Comparison of ENCODE assay signal across 23 mouse cellular contexts in genomic region chr14:79441441-79441840, GRCm38 (mm10). TPM values are rescaled to one million over a fixed set of nuclear protein-coding genes. Genes with fewer than 3 reads are reported as not detected.
DNase-seq lines count a peak whose midpoint lies in the region; ATAC-seq and TF ChIP-seq lines count a peak whose summit lies in the region.
"Had no signal": no experiment of that assay in that cellular context is flagged by ENCODE, and none has a peak within 500 bp of the region (broad histone marks: within the 10 kb centered on the region; RNA-seq: fewer than 3 reads in every experiment).

No protein-coding gene starts in this region.

- DNase-seq in liver, postnatal 0 days, result no peak
- DNase-seq in liver, embryonic 11.5 days (ENCODE audit: low spot score), result no peak
- DNase-seq in thymus, postnatal 25 days, result no peak
- no peak for DNase-seq in gastrocnemius, postnatal 10 days
- DNase-seq: adrenal gland, adult 8-10 months; cerebellum, adult 2 months; cerebellum, postnatal 25 days; gastrocnemius, adult 2 months; kidney, postnatal 4 days; liver, embryonic 13.5 days; right cerebral cortex, postnatal 14 days; spleen, adult 18-20 months; thymus, postnatal 36 days had no signal

- ATAC-seq in liver, postnatal 0 days, result 0 out of 2 replicates have a peak, but pooled peaks have one; percentile 43
- ATAC-seq in liver, embryonic 11.5 days (replicated peaks; ENCODE audit: low FRiP score), result no peak
- ATAC-seq in hematopoietic stem cell, adult 5-6 weeks (replicated peaks in 1 of 2; ENCODE audit: insufficient read depth in 1 of 2, low FRiP score in 2 of 2, low TSS enrichment in 1 of 2, low read depth in 1 of 2, poor library complexity in 2 of 2, severe bottlenecking in 2 of 2), result peak; percentile 53 to 82; a peak in 2 of 4 replicates
- peak; percentile 94 for ATAC-seq in monocyte, adult 5-6 weeks (replicated peaks; ENCODE audit: insufficient number of reproducible peaks, low FRiP score, low TSS enrichment, poor library complexity, severe bottlenecking)
- ATAC-seq: activated CD4-positive, CD25-positive, alpha-beta regulatory T cell, adult 4 months; forebrain, embryonic 13.5 days; intestine, postnatal 0 days had no signal

- peak overlapping the region; percentile 66 for H3K27ac ChIP-seq in liver, postnatal 0 days (ENCODE audit: low read depth)
- H3K27ac ChIP-seq in liver, embryonic 11.5 days (ENCODE audit: low read depth, low read length), result no peak overlapping the region
- peak overlapping the region; percentile 70; the same call in 1 of the 2 replicates for H3K27ac ChIP-seq in bone marrow, adult 2 months (ENCODE audit: control insufficient read depth, insufficient read depth, low read depth, low read length, poor library complexity)
- H3K27ac ChIP-seq: forebrain, embryonic 13.5 days; gastrocnemius, adult 2 months; hindbrain, embryonic 12.5 days; limb, embryonic 10.5 days; liver, embryonic 13.5 days; midbrain, embryonic 12.5 days had no signal

- H3K4me3 ChIP-seq in liver, postnatal 0 days (ENCODE audit: low read depth, low read length), result no peak overlapping the region
- H3K4me3 ChIP-seq in liver, embryonic 11.5 days (ENCODE audit: low read depth, low read length), result no peak overlapping the region
- H3K4me3 ChIP-seq in bone marrow, adult 2 months (replicated peaks; ENCODE audit: control insufficient read depth, low read depth, low read length), result no peak overlapping the region
- H3K4me3 ChIP-seq: forebrain, embryonic 13.5 days; gastrocnemius, adult 2 months; hindbrain, embryonic 12.5 days; limb, embryonic 10.5 days; liver, embryonic 13.5 days; midbrain, embryonic 12.5 days had no signal

- no peak for TF ChIP-seq POLR2A in bone marrow, adult 2 months (IDR thresholded peaks at IDR 0.05; ENCODE audit: borderline replicate concordance, control insufficient read depth, low read depth, low read length)

- 34% methylated on average over 5 of the region's 5 CpGs for WGBS in liver, postnatal 0 days (ENCODE audit: insufficient replicate concordance)
- WGBS in liver, embryonic 11.5 days, result 57% methylated on average over 5 of the region's 5 CpGs
- 14% methylated on average over 5 of the region's 5 CpGs for WGBS in bone marrow, adult 2 months

- no peak for TF ChIP-seq CTCF in liver, postnatal 0 days (IDR thresholded peaks at IDR 0.05; ENCODE audit: low read depth)
- no peak for TF ChIP-seq CTCF in bone marrow, adult 2 months (IDR thresholded peaks at IDR 0.05; ENCODE audit: control insufficient read depth, insufficient read depth, low read length)

- no peaks in the 10 kb centered on the region for H3K36me3 ChIP-seq in liver, postnatal 0 days (replicated peaks; ENCODE audit: insufficient read depth, low read length)
- H3K36me3 ChIP-seq in liver, embryonic 11.5 days (ENCODE audit: control insufficient read depth, insufficient read depth, low read length), result no peaks in the 10 kb centered on the region
- H3K36me3 ChIP-seq: hindbrain, embryonic 12.5 days; limb, embryonic 10.5 days; liver, embryonic 13.5 days; midbrain, embryonic 12.5 days had no signal

- H3K4me1 ChIP-seq in liver, postnatal 0 days (ENCODE audit: insufficient read depth), result no peaks in the 10 kb centered on the region
- no peaks in the 10 kb centered on the region for H3K4me1 ChIP-seq in liver, embryonic 11.5 days (replicated peaks; ENCODE audit: control insufficient read depth, insufficient read depth, low read length)
- peaks cover 11% of the 10 kb centered on the region for H3K4me1 ChIP-seq in bone marrow, adult 2 months (ENCODE audit: control insufficient read depth, insufficient read depth, low read length)
- H3K4me1 ChIP-seq: limb, embryonic 10.5 days; liver, embryonic 13.5 days had no signal

- no peak overlapping the region for H3K4me2 ChIP-seq in liver, postnatal 0 days (ENCODE audit: low read depth, low read length)
- H3K4me2 ChIP-seq in liver, embryonic 11.5 days, result no peak overlapping the region
- H3K4me2 ChIP-seq: forebrain, embryonic 13.5 days; heart, embryonic 11.5 days; hindbrain, embryonic 12.5 days; liver, embryonic 13.5 days; midbrain, embryonic 12.5 days had no signal

- no peaks in the 10 kb centered on the region for H3K27me3 ChIP-seq in liver, postnatal 0 days (ENCODE audit: insufficient read depth, low read length)
- no peaks in the 10 kb centered on the region for H3K27me3 ChIP-seq in liver, embryonic 11.5 days (replicated peaks; ENCODE audit: control insufficient read depth, insufficient read depth, low read length)
- H3K27me3 ChIP-seq: forebrain, embryonic 13.5 days; hindbrain, embryonic 12.5 days; liver, embryonic 13.5 days had no signal

- no peak overlapping the region for H3K9ac ChIP-seq in liver, postnatal 0 days (replicated peaks)
- H3K9ac ChIP-seq in liver, embryonic 11.5 days (ENCODE audit: low read depth, low read length), result no peak overlapping the region
- H3K9ac ChIP-seq: forebrain, embryonic 13.5 days; hindbrain, embryonic 12.5 days; liver, embryonic 13.5 days; midbrain, embryonic 12.5 days had no signal

- H3K9me3 ChIP-seq in liver, postnatal 0 days (ENCODE audit: low read length), result peaks cover 4% of the 10 kb centered on the region; the same call in 1 of the 2 replicates
- no peaks in the 10 kb centered on the region for H3K9me3 ChIP-seq in liver, embryonic 11.5 days (ENCODE audit: control insufficient read depth, low read length)
- H3K9me3 ChIP-seq: limb, embryonic 10.5 days; liver, embryonic 13.5 days; midbrain, embryonic 12.5 days had no signal

- TF ChIP-seq EP300 in liver, postnatal 0 days (IDR thresholded peaks at IDR 0.05; ENCODE audit: low read depth), result peak; percentile 32; the same call in 1 of the 2 replicates

RNA-seq across cellular contexts. Expression of gene Kbtbd6, which starts 10.2 kb away (rescaled TPM):
- polyA plus RNA-seq in liver, postnatal 0 days (2015; fragmentation: Nextera tagmentation; extraction: Ambion mirVana), result 1.8 and 2.4 TPM in 2 replicates
- 4.1 and 4.3 TPM in 2 replicates for polyA plus RNA-seq in liver, embryonic 11.5 days (2014; fragmentation: Nextera tagmentation; extraction: Ambion mirVana)
- polyA plus RNA-seq in bone marrow, adult 2 months (2011; ENCODE audit: insufficient read depth, insufficient read length, low replicate concordance, missing spikeins), result 3.2 and 5.3 TPM in 2 replicates
- 3.5 and 3.6 TPM in 2 replicates for total RNA-seq in hematopoietic stem cell, adult 5-6 weeks (2017)
- total RNA-seq in monocyte, adult 5-6 weeks (2017), result 1.6 TPM in 1 of 3 replicates, not detected in the others
- total RNA-seq in gastrocnemius, postnatal 10 days (2021), result under 1 TPM; 0.38 to 0.45 TPM

RNA-seq across cellular contexts. Expression of gene Kbtbd7, which starts 15.1 kb away (rescaled TPM):
- polyA plus RNA-seq in liver, postnatal 0 days (2015; fragmentation: Nextera tagmentation; extraction: Ambion mirVana), result 2.6 and 3.0 TPM in 2 replicates
- 8.1 and 9.0 TPM in 2 replicates for polyA plus RNA-seq in liver, embryonic 11.5 days (2014; fragmentation: Nextera tagmentation; extraction: Ambion mirVana)
- 3.1 and 4.0 TPM in 2 replicates for polyA plus RNA-seq in bone marrow, adult 2 months (2011; ENCODE audit: insufficient read depth, insufficient read length, low replicate concordance, missing spikeins)
- total RNA-seq in hematopoietic stem cell, adult 5-6 weeks (2017), result 25.7 and 28.3 TPM in 2 replicates
- 20.7 to 22.0 TPM (median 21.7 TPM) in 3 replicates for total RNA-seq in monocyte, adult 5-6 weeks (2017)
- total RNA-seq in gastrocnemius, postnatal 10 days (2021), result 1 to 10 TPM; 8.6 to 9.2 TPM

RNA-seq across cellular contexts. Expression of gene Elf1, which starts 39.6 kb away (rescaled TPM):
- 9.0 and 11.0 TPM in 2 replicates for polyA plus RNA-seq in liver, postnatal 0 days (2015; fragmentation: Nextera tagmentation; extraction: Ambion mirVana)
- 22.7 and 25.3 TPM in 2 replicates for polyA plus RNA-seq in liver, embryonic 11.5 days (2014; fragmentation: Nextera tagmentation; extraction: Ambion mirVana)
- 20.1 and 22.6 TPM in 2 replicates for polyA plus RNA-seq in bone marrow, adult 2 months (2011; ENCODE audit: insufficient read depth, insufficient read length, low replicate concordance, missing spikeins)
- total RNA-seq in hematopoietic stem cell, adult 5-6 weeks (2017), result 323 and 335 TPM in 2 replicates
- 153 to 230 TPM (median 169 TPM) in 3 replicates for total RNA-seq in monocyte, adult 5-6 weeks (2017)
- total RNA-seq in gastrocnemius, postnatal 10 days (2021), result 10 to 100 TPM in 1 of 2 experiments, 1 to 10 TPM in 1; 8.7 to 11.3 TPM

RNA-seq across cellular contexts. Expression of gene Wbp4, which starts 39.9 kb away (rescaled TPM):
- polyA plus RNA-seq in liver, postnatal 0 days (2015; fragmentation: Nextera tagmentation; extraction: Ambion mirVana), result 15.1 and 16.2 TPM in 2 replicates
- polyA plus RNA-seq in liver, embryonic 11.5 days (2014; fragmentation: Nextera tagmentation; extraction: Ambion mirVana), result 35.8 and 38.7 TPM in 2 replicates
- 22.6 and 24.5 TPM in 2 replicates for polyA plus RNA-seq in bone marrow, adult 2 months (2011; ENCODE audit: insufficient read depth, insufficient read length, low replicate concordance, missing spikeins)
- 67.9 and 89.1 TPM in 2 replicates for total RNA-seq in hematopoietic stem cell, adult 5-6 weeks (2017)
- 59.1 to 69.4 TPM (median 63.9 TPM) in 3 replicates for total RNA-seq in monocyte, adult 5-6 weeks (2017)
- 10 to 100 TPM; 25.1 to 26.9 TPM for total RNA-seq in gastrocnemius, postnatal 10 days (2021)

RNA-seq across cellular contexts. Expression of gene Mtrf1, which starts 43.9 kb away (rescaled TPM):
- polyA plus RNA-seq in liver, postnatal 0 days (2015; fragmentation: Nextera tagmentation; extraction: Ambion mirVana), result 5.4 and 5.6 TPM in 2 replicates
- polyA plus RNA-seq in liver, embryonic 11.5 days (2014; fragmentation: Nextera tagmentation; extraction: Ambion mirVana), result 9.1 and 12.2 TPM in 2 replicates
- 3.4 and 5.6 TPM in 2 replicates for polyA plus RNA-seq in bone marrow, adult 2 months (2011; ENCODE audit: insufficient read depth, insufficient read length, low replicate concordance, missing spikeins)
- 20.4 and 22.2 TPM in 2 replicates for total RNA-seq in hematopoietic stem cell, adult 5-6 weeks (2017)
- total RNA-seq in monocyte, adult 5-6 weeks (2017), result 5.8 to 7.4 TPM (median 7.1 TPM) in 3 replicates
- 1 to 10 TPM; 4.7 to 6.9 TPM for total RNA-seq in gastrocnemius, postnatal 10 days (2021)

Comparison
In these comparisons a context has a peak if more than half of its experiments do, and no peak if none do; other contexts are left out.
1. RNA of gene Elf1, which starts 39.6 kb away (total RNA-seq): 323 to 335 TPM in hematopoietic stem cell, adult 5-6 weeks and 153 to 230 TPM in monocyte, adult 5-6 weeks; 8.7 to 11.3 TPM in gastrocnemius, postnatal 10 days; every median in the first group is over 10 times any median in the second.